Mouse (Mus musculus): Measurements from ENCODE around the gene Vmn2r53. TPM values are rescaled to one million over a fixed set of nuclear protein-coding genes. Genes with fewer than 3 reads are reported as not detected.
"Not testable (repeated sequence)": the region's sequence is repeated elsewhere in the genome, so short reads cannot be mapped to it uniquely, and the experiment has no call there.

Gene Vmn2r53
- polyA plus RNA-seq (2016; fragmentation: Nextera tagmentation; extraction: Ambion mirVana): not detected in 2 replicates

- Histone ChIP-seq H3K4me3 (replicated peaks) (no peak within 1 kb of the TSS), H3K9me3 (peaks cover 18% of the 10 kb centered on the region), H3K4me1 (replicated peaks) (no peaks in the 10 kb centered on the region), H3K27ac (no peak within 1 kb of the TSS), H3K27me3 (no peaks in the 10 kb centered on the region), H3K4me2 (no peak within 1 kb of the TSS), H3K9ac (replicated peaks) (no peak within 1 kb of the TSS), H3K36me3 (no peaks in the 10 kb centered on the region)
- no peak for ATAC-seq (ENCODE audit: insufficient number of reproducible peaks, insufficient read depth, low FRiP score, low TSS enrichment, low read depth)
Observed at GRCm38 (mm10) chr7:12608688-12609087, at the start of gene Vmn2r53. Gene Vmn2r53, minus strand, starts transcription at chr7:12608788.

GRCm38 (mm10) chr7:12640219-12640618, 31.6 kb upstream of the Vmn2r53 start, which contains the start of gene Vmn2r54:
Gene Vmn2r54, minus strand, starts transcription at chr7:12640319.
- WGBS: 81% methylated on average over 3 of the region's 4 CpGs
- not testable (repeated sequence) for H3K4me2 ChIP-seq, H3K9me3 ChIP-seq

More at GRCm38 (mm10) chr7:12640219-12640618, 31.6 kb upstream of the Vmn2r53 start, which contains the start of gene Vmn2r54:
- ATAC-seq (ENCODE audit: insufficient number of reproducible peaks, insufficient read depth, low FRiP score, low TSS enrichment, low read depth); H3K36me3 ChIP-seq; H3K4me1 ChIP-seq (replicated peaks); H3K9ac ChIP-seq (replicated peaks); H3K27ac ChIP-seq; H3K27me3 ChIP-seq; H3K4me3 ChIP-seq (replicated peaks): not testable (repeated sequence)

Other genes with a start within 250 kb of the Vmn2r53 start
- not detected in 2 replicates for gene Vmn1r84, start 239.5 kb downstream of the Vmn2r53 start, polyA plus RNA-seq (2016; fragmentation: Nextera tagmentation; extraction: Ambion mirVana)
- gene Zfp551, start 186.0 kb downstream of the Vmn2r53 start, polyA plus RNA-seq (2016; fragmentation: Nextera tagmentation; extraction: Ambion mirVana): 4.6 and 5.8 TPM in 2 replicates
- 36.5 and 37.0 TPM in 2 replicates for gene Zfp606, start 130.5 kb downstream of the Vmn2r53 start, polyA plus RNA-seq (2016; fragmentation: Nextera tagmentation; extraction: Ambion mirVana)
- not detected in 2 replicates for gene 2900092C05Rik, start 96.3 kb downstream of the Vmn2r53 start, polyA plus RNA-seq (2016; fragmentation: Nextera tagmentation; extraction: Ambion mirVana)
- not detected in 2 replicates for gene Vmn2r54, start 31.5 kb upstream of the Vmn2r53 start, polyA plus RNA-seq (2016; fragmentation: Nextera tagmentation; extraction: Ambion mirVana)
- not detected in 2 replicates for gene Vmn2r55, start 76.2 kb upstream of the Vmn2r53 start, polyA plus RNA-seq (2016; fragmentation: Nextera tagmentation; extraction: Ambion mirVana)
- not detected in 2 replicates for gene Vmn2r56, start 126.2 kb upstream of the Vmn2r53 start, polyA plus RNA-seq (2016; fragmentation: Nextera tagmentation; extraction: Ambion mirVana)
- gene Zscan18, start 194.8 kb upstream of the Vmn2r53 start, polyA plus RNA-seq (2016; fragmentation: Nextera tagmentation; extraction: Ambion mirVana): 17.4 and 17.8 TPM in 2 replicates
- gene Zfp329, start 210.1 kb upstream of the Vmn2r53 start, polyA plus RNA-seq (2016; fragmentation: Nextera tagmentation; extraction: Ambion mirVana): 19.7 TPM in 2 replicates
- gene Zfp110, start 226.0 kb upstream of the Vmn2r53 start, polyA plus RNA-seq (2016; fragmentation: Nextera tagmentation; extraction: Ambion mirVana): 34.9 and 37.4 TPM in 2 replicates

Measured in limb, embryonic 12.5 days (tissue).